Mouse (Mus musculus): Measurements from ENCODE around the gene Thap12.

DNA sequence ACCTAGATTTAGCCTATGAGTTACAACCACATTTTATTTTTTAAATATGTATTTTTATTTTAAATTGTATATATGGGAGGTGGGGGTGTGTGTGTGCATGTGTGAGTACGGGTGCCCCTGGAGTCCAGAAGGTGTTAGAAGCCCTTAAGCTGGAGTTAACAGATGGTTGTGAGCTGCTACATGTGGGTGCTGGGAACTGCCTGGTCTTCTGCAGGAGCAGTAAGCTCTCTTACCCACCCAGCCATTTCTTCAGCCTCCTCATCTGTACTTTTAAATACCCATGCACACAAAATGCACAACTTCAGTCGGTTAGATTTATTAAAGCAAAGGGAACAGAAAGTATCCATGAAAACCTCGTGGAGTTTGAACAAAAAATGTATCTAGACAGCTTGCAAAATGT is 16.9 kb downstream of the Thap12 start:
- TF ChIP-seq CTCF (IDR thresholded peaks at IDR 0.05; ENCODE audit: extremely low read depth, insufficient read depth, low read length) (no peak), POLR2A (IDR thresholded peaks at IDR 0.05; ENCODE audit: extremely low read depth, insufficient read depth, low read length) (no peak)

Data from cortical plate, adult 2 months (tissue).